14 mouse cellular contexts compared by ENCODE assay signal in the genomic region with DNA sequence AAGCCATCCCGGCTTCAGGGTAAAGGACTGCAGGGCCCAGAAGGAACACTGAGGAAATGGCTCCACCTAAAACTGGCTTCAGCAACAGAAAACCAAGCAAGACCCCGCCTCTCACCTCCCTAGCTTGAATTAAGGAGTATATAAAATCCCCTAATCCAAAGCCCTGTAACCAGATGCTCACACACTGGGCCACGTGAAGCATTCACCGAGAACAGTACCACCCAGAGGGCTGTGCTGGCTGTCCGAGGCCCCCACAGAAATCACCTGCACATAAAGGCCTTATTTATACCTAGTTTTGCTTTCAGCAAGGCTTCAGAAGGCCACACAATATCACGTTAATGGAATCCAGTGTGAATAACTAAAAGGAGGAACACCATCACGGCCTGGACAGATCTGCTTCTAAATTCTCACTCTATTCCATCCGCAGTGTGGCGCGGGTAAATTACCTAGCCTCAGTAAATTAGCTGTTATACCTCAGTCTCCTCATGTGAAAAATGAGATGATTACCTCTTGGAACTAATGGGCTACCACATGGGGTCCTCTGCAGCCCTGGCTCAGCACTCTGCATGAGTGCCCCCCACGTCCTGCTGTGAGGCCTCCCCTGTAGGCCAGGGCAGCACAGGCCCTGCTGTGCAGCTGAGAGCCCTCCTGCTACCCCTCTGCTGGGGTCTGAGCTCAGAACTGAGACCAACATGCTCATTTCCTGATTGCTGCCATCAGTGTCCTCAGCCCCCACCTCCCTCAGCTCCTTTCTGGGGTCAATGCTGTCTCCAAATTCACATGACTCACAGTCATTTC. TPM values are rescaled to one million over a fixed set of nuclear protein-coding genes. Genes with fewer than 3 reads are reported as not detected.
DNase-seq lines count a peak whose midpoint lies in the region; ATAC-seq lines count a peak whose summit lies in the region.
"Had no signal": no experiment of that assay in that cellular context is flagged by ENCODE, and none has a peak within 500 bp of the region (broad histone marks: within the 10 kb centered on the region; RNA-seq: fewer than 3 reads in every experiment).

No protein-coding gene starts in this region.

- H3K4me3 ChIP-seq in kidney, embryonic 15.5 days (replicated peaks): no peak overlapping the region
- no peak overlapping the region for H3K4me3 ChIP-seq in forebrain, embryonic 15.5 days
- no peak overlapping the region for H3K4me3 ChIP-seq in hindbrain, embryonic 16.5 days (ENCODE audit: low read length)
- H3K4me3 ChIP-seq in neural tube, embryonic 14.5 days (ENCODE audit: low read depth, low read length): no peak overlapping the region

- H3K9me3 ChIP-seq in kidney, embryonic 15.5 days (replicated peaks): no peaks in the 10 kb centered on the region
- no peaks in the 10 kb centered on the region for H3K9me3 ChIP-seq in forebrain, embryonic 15.5 days
- no peaks in the 10 kb centered on the region for H3K9me3 ChIP-seq in hindbrain, embryonic 16.5 days (ENCODE audit: control insufficient read depth, low read length)
- no peaks in the 10 kb centered on the region for H3K9me3 ChIP-seq in neural tube, embryonic 14.5 days (ENCODE audit: control insufficient read depth, low read length)
- H3K9me3 ChIP-seq: G1E had no signal

- no peak overlapping the region for H3K4me2 ChIP-seq in kidney, embryonic 15.5 days
- no peak overlapping the region for H3K4me2 ChIP-seq in forebrain, embryonic 15.5 days (replicated peaks)
- no peak overlapping the region for H3K4me2 ChIP-seq in hindbrain, embryonic 16.5 days (ENCODE audit: low read length)
- H3K4me2 ChIP-seq in neural tube, embryonic 14.5 days (ENCODE audit: low read depth, low read length): no peak overlapping the region

- no peaks in the 10 kb centered on the region for H3K27me3 ChIP-seq in kidney, embryonic 15.5 days
- no peaks in the 10 kb centered on the region for H3K27me3 ChIP-seq in forebrain, embryonic 15.5 days
- no peaks in the 10 kb centered on the region for H3K27me3 ChIP-seq in hindbrain, embryonic 16.5 days (replicated peaks; ENCODE audit: control insufficient read depth, insufficient read depth, low read length)
- no peaks in the 10 kb centered on the region for H3K27me3 ChIP-seq in neural tube, embryonic 14.5 days (ENCODE audit: control insufficient read depth, insufficient read depth, low read length)

- H3K36me3 ChIP-seq in kidney, embryonic 15.5 days: peaks cover 31% of the 10 kb centered on the region
- H3K36me3 ChIP-seq in forebrain, embryonic 15.5 days: peaks cover 3% of the 10 kb centered on the region; the same call in 1 of the 2 replicates
- H3K36me3 ChIP-seq in hindbrain, embryonic 16.5 days (ENCODE audit: control insufficient read depth, insufficient read depth, low read length): peaks cover 4% of the 10 kb centered on the region; the same call in 1 of the 2 replicates
- no peaks in the 10 kb centered on the region for H3K36me3 ChIP-seq in neural tube, embryonic 14.5 days (ENCODE audit: control insufficient read depth, insufficient read depth, low read length)

- DNase-seq in kidney, adult 18-20 months: no peak
- no peak for DNase-seq in frontal cortex, postnatal 25 days (ENCODE audit: low spot score in 2 of 2)
- DNase-seq in layer of hippocampus, postnatal 14 days (ENCODE audit: low spot score in 2 of 2): no peak
- DNase-seq: cerebellum, adult 11 months; kidney, postnatal 25 days; lung, adult 18-20 months; right cerebral cortex, adult 18-20 months; spleen, adult 18-20 months had no signal

- peaks cover 5% of the 10 kb centered on the region; the same call in 1 of the 2 replicates for H3K4me1 ChIP-seq in kidney, embryonic 15.5 days
- H3K4me1 ChIP-seq in forebrain, embryonic 15.5 days: no peaks in the 10 kb centered on the region
- H3K4me1 ChIP-seq in hindbrain, embryonic 16.5 days (ENCODE audit: control insufficient read depth, insufficient read depth, low read depth, low read length): no peaks in the 10 kb centered on the region; the same call in none of the 2 replicates
- no peaks in the 10 kb centered on the region for H3K4me1 ChIP-seq in neural tube, embryonic 14.5 days (ENCODE audit: control insufficient read depth, insufficient read depth, low read length)

- no peak overlapping the region for H3K27ac ChIP-seq in kidney, embryonic 15.5 days
- H3K27ac ChIP-seq in forebrain, embryonic 15.5 days (replicated peaks): no peak overlapping the region
- no peak overlapping the region for H3K27ac ChIP-seq in hindbrain, embryonic 16.5 days (ENCODE audit: low read depth, low read length)
- H3K27ac ChIP-seq in neural tube, embryonic 14.5 days (ENCODE audit: low read depth, low read length): peak overlapping the region; percentile 66

- H3K9ac ChIP-seq in kidney, embryonic 15.5 days: no peak overlapping the region
- no peak overlapping the region for H3K9ac ChIP-seq in forebrain, embryonic 15.5 days (replicated peaks)
- no peak overlapping the region for H3K9ac ChIP-seq in hindbrain, embryonic 16.5 days (ENCODE audit: low read depth, low read length)
- no peak overlapping the region for H3K9ac ChIP-seq in neural tube, embryonic 14.5 days (replicated peaks; ENCODE audit: low read depth, low read length)

- peak; percentile 77; the same call in 1 of the 2 replicates for ATAC-seq in kidney, embryonic 15.5 days (replicated peaks; ENCODE audit: low FRiP score)
- peak; percentile 75 for ATAC-seq in forebrain, embryonic 15.5 days (replicated peaks)
- peak; percentile 69 for ATAC-seq in hindbrain, embryonic 16.5 days
- ATAC-seq in neural tube, embryonic 14.5 days (ENCODE audit: low read depth): peak; percentile 92
- ATAC-seq: inflammation-experienced regulatory T-cells, adult 6 months had no signal

- WGBS in kidney, embryonic 15.5 days: 73% methylated on average over 11 of the region's 11 CpGs
- WGBS in forebrain, embryonic 15.5 days: 35% methylated on average over 11 of the region's 11 CpGs
- WGBS in hindbrain, embryonic 16.5 days: 51% methylated on average over 10 of the region's 11 CpGs
- WGBS in neural tube, embryonic 14.5 days: 50% methylated on average over 11 of the region's 11 CpGs

RNA-seq across cellular contexts. Expression of gene Cdk5rap2, which starts 45.0 kb away (rescaled TPM):
- polyA plus RNA-seq in kidney, embryonic 15.5 days (2015; fragmentation: Nextera tagmentation; extraction: Ambion mirVana): 18.7 and 21.2 TPM in 2 replicates
- polyA plus RNA-seq in forebrain, embryonic 15.5 days (2015; fragmentation: Nextera tagmentation; extraction: Ambion mirVana): 11.6 and 12.5 TPM in 2 replicates
- 7.2 and 10.6 TPM in 2 replicates for polyA plus RNA-seq in hindbrain, embryonic 16.5 days (2015; fragmentation: Nextera tagmentation; extraction: Ambion mirVana)
- polyA plus RNA-seq in neural tube, embryonic 14.5 days (2014; fragmentation: Nextera tagmentation; extraction: Ambion mirVana): 10.9 and 15.6 TPM in 2 replicates
- total RNA-seq in layer of hippocampus, postnatal 14 days (2021): 10 to 100 TPM; 10.7 to 14.8 TPM
